Mouse (Mus musculus) intestine, embryonic 14.5 days (tissue): ENCODE measurements around the gene Arhgef10l. TPM values are rescaled to one million over a fixed set of nuclear protein-coding genes. Genes with fewer than 3 reads are reported as not detected.

Experiments used
- ATAC-seq: fragments of 200-750 bp; cut with Nextera tagmentation; replicated peaks from 2 replicates; pipeline ENCODE4 v1.8.0; 2017; ENCODE audit warnings: low read depth, moderate number of reproducible peaks, moderate TSS enrichment, moderate library complexity; ENCODE audit not compliant: low FRiP score, low TSS enrichment
- DNase-seq: peaks from one replicate; pipeline ENCODE4 v3.0.0-alpha.2; 2018; ENCODE audit warnings: low spot score
- H3K27ac ChIP-seq: fragments of 300-500 bp; sonication (generic); 2 replicates; pipeline ENCODE4 v1.5.1; 2014; ENCODE audit warnings: low read depth, mild to moderate bottlenecking, control low read depth
- H3K27me3 ChIP-seq: fragments of 300-500 bp; sonication (generic); replicated peaks from 2 replicates; pipeline ENCODE4 v1.6.1; 2014; ENCODE audit warnings: low read length, control low read depth; ENCODE audit not compliant: control insufficient read depth, insufficient read depth
- H3K36me3 ChIP-seq: fragments of 300-500 bp; sonication (generic); 2 replicates; pipeline ENCODE4 v1.6.1; 2014; ENCODE audit warnings: low read length, control low read depth; ENCODE audit not compliant: control insufficient read depth, insufficient read depth
- H3K4me1 ChIP-seq: fragments of 300-500 bp; sonication (generic); replicated peaks from 2 replicates; pipeline ENCODE4 v1.6.1; 2014; ENCODE audit warnings: low read length, control low read depth, mixed read lengths; ENCODE audit not compliant: control insufficient read depth, insufficient read depth
- H3K4me2 ChIP-seq: fragments of 300-500 bp; sonication (generic); 2 replicates; pipeline ENCODE4 v1.6.1; 2014; ENCODE audit warnings: low read length
- H3K4me3 ChIP-seq: fragments of 300-500 bp; sonication (generic); 2 replicates; pipeline ENCODE4 v1.5.1; 2014; ENCODE audit warnings: low read depth, low read length, control low read depth, mixed read lengths
- H3K9ac ChIP-seq: fragments of 300-500 bp; sonication (generic); 2 replicates; pipeline ENCODE4 v1.6.1; 2014; ENCODE audit warnings: mild to moderate bottlenecking, low read length
- H3K9me3 ChIP-seq: fragments of 300-500 bp; sonication (generic); 2 replicates; pipeline ENCODE4 v1.6.1; 2016; ENCODE audit warnings: low read length, control low read depth; ENCODE audit not compliant: control insufficient read depth
- WGBS: fragments of 180-500 bp; shearing (Covaris S2); extraction: QIAGEN DNeasy Blood & Tissue Kit; methylation state at CpG from one replicate; pipeline ENCODE4 v1.1.7; 2014; 5-methylcytosine and 5-hydroxymethylcytosine counted together
- polyA plus RNA-seq: library from polyadenylated mRNA; unstranded; fragments of >200 nt; fragmentation: Nextera tagmentation; extraction: Ambion mirVana; gene quantifications from 2 replicates; pipeline ENCODE4 v1.2.1, GENCODE M21; 2014

The Arhgef10l gene
- polyA plus RNA-seq, result 15.2 and 16.3 TPM in 2 replicates

- no peak within 1 kb of the TSS for H3K4me3 ChIP-seq
- H3K9me3 ChIP-seq, result no peaks in the 10 kb centered on the region
- H3K36me3 ChIP-seq, result no peaks in the 10 kb centered on the region
- H3K4me1 ChIP-seq, result peaks cover 10% of the 10 kb centered on the region; the same call in 1 of the 2 replicates
- no peak within 1 kb of the TSS for H3K9ac ChIP-seq
- DNase-seq (peak; percentile 84), ATAC-seq (peak; percentile 75)
- no peaks in the 10 kb centered on the region for H3K27me3 ChIP-seq
- H3K27ac ChIP-seq, result no peak within 1 kb of the TSS
- no peak within 1 kb of the TSS for H3K4me2 ChIP-seq
- WGBS, result 61% methylated on average over 11 of the region's 11 CpGs
Measured at GRCm38 (mm10) chr4:140665760-140666159, at the start of gene Arhgef10l. TSS of gene Arhgef10l (minus strand) at chr4:140666012.

GRCm38 (mm10) chr4:140714586-140714985 is 48.8 kb upstream of the Arhgef10l start:
- H3K27ac ChIP-seq, result no peak overlapping the region
- DNase-seq (no peak), ATAC-seq (no peak)
- no peak overlapping the region for H3K9ac ChIP-seq
- 86% methylated on average over 5 of the region's 5 CpGs for WGBS
- no peaks in the 10 kb centered on the region for H3K9me3 ChIP-seq
- peaks cover 4% of the 10 kb centered on the region for H3K4me1 ChIP-seq
- H3K4me2 ChIP-seq, result no peak overlapping the region
- H3K36me3 ChIP-seq, result peaks cover 94% of the 10 kb centered on the region
- no peaks in the 10 kb centered on the region for H3K27me3 ChIP-seq
- H3K4me3 ChIP-seq, result no peak overlapping the region

GRCm38 (mm10) chr4:140713480-140714365 is 47.9 kb upstream of the Arhgef10l start:
- DNase-seq, result peak; percentile 95
- Histone ChIP-seq H3K9me3 (no peaks in the 10 kb centered on the region), H3K27ac (peak overlapping the region; percentile 8; the same call in 1 of the 2 replicates), H3K36me3 (peaks cover 94% of the 10 kb centered on the region), H3K4me1 (peaks cover 4% of the 10 kb centered on the region), H3K9ac (no peak overlapping the region), H3K27me3 (no peaks in the 10 kb centered on the region), H3K4me3 (no peak overlapping the region), H3K4me2 (no peak overlapping the region)
- ATAC-seq, result peak; percentile 74
- WGBS, result 41% methylated on average over 29 of the region's 29 CpGs

GRCm38 (mm10) chr4:140711360-140711759 is 45.5 kb upstream of the Arhgef10l start:
- no peak overlapping the region for H3K4me2 ChIP-seq
- DNase-seq (no peak), ATAC-seq (no peak)
- H3K9me3 ChIP-seq, result no peaks in the 10 kb centered on the region
- WGBS, result 80% methylated on average over 5 of the region's 5 CpGs
- no peak overlapping the region for H3K4me3 ChIP-seq
- peaks cover 10% of the 10 kb centered on the region for H3K4me1 ChIP-seq
- no peaks in the 10 kb centered on the region for H3K27me3 ChIP-seq
- no peak overlapping the region for H3K9ac ChIP-seq
- H3K27ac ChIP-seq, result no peak overlapping the region
- peaks cover 89% of the 10 kb centered on the region for H3K36me3 ChIP-seq

GRCm38 (mm10) chr4:140710781-140711180 is 45.0 kb upstream of the Arhgef10l start:
- Histone ChIP-seq H3K36me3 (peaks cover 89% of the 10 kb centered on the region), H3K4me1 (peaks cover 14% of the 10 kb centered on the region), H3K4me3 (no peak overlapping the region), H3K4me2 (no peak overlapping the region), H3K27ac (no peak overlapping the region), H3K9ac (no peak overlapping the region), H3K9me3 (no peaks in the 10 kb centered on the region), H3K27me3 (no peaks in the 10 kb centered on the region)
- ATAC-seq (no peak), DNase-seq (no peak)
- 81% methylated on average over 10 of the region's 10 CpGs for WGBS

GRCm38 (mm10) chr4:140709617-140710016 is 43.8 kb upstream of the Arhgef10l start:
- H3K4me1 ChIP-seq, result peaks cover 20% of the 10 kb centered on the region
- H3K9me3 ChIP-seq, result no peaks in the 10 kb centered on the region
- H3K27me3 ChIP-seq, result no peaks in the 10 kb centered on the region
- H3K27ac ChIP-seq, result no peak overlapping the region
- no peak for ATAC-seq
- H3K36me3 ChIP-seq, result peaks cover 83% of the 10 kb centered on the region
- DNase-seq, result no peak
- H3K4me2 ChIP-seq, result no peak overlapping the region
- WGBS, result 82% methylated on average over 10 of the region's 10 CpGs
- no peak overlapping the region for H3K4me3 ChIP-seq
- H3K9ac ChIP-seq, result no peak overlapping the region

GRCm38 (mm10) chr4:140709111-140709510 is 43.3 kb upstream of the Arhgef10l start:
- ATAC-seq (no peak), DNase-seq (no peak)
- no peak overlapping the region for H3K4me2 ChIP-seq
- H3K4me1 ChIP-seq, result peaks cover 21% of the 10 kb centered on the region
- no peak overlapping the region for H3K9ac ChIP-seq
- H3K27me3 ChIP-seq, result no peaks in the 10 kb centered on the region
- H3K9me3 ChIP-seq, result no peaks in the 10 kb centered on the region
- H3K27ac ChIP-seq, result no peak overlapping the region
- H3K36me3 ChIP-seq, result peaks cover 78% of the 10 kb centered on the region
- H3K4me3 ChIP-seq, result no peak overlapping the region
- WGBS, result 84% methylated on average over 7 of the region's 7 CpGs

GRCm38 (mm10) chr4:140708297-140708927 is 42.6 kb upstream of the Arhgef10l start:
- DNase-seq (no peak), ATAC-seq (peak; percentile 48)
- peaks cover 27% of the 10 kb centered on the region for H3K4me1 ChIP-seq
- no peaks in the 10 kb centered on the region for H3K9me3 ChIP-seq
- no peak overlapping the region for H3K9ac ChIP-seq
- H3K27me3 ChIP-seq, result no peaks in the 10 kb centered on the region
- no peak overlapping the region for H3K4me3 ChIP-seq
- peak overlapping the region; percentile 27; the same call in 1 of the 2 replicates for H3K27ac ChIP-seq
- whole genome bisulfite sequencing, result 72% methylated on average over 18 of the region's 18 CpGs
- H3K4me2 ChIP-seq, result no peak overlapping the region
- peaks cover 76% of the 10 kb centered on the region for H3K36me3 ChIP-seq
